Mouse (Mus musculus): ENCODE data around the gene Ptpre. TPM values are rescaled to one million over a fixed set of nuclear protein-coding genes. Genes with fewer than 3 reads are reported as not detected.

Gene Ptpre
- polyA plus RNA-seq, 2 experiments = 1.8 to 1.9 TPM

DNA sequence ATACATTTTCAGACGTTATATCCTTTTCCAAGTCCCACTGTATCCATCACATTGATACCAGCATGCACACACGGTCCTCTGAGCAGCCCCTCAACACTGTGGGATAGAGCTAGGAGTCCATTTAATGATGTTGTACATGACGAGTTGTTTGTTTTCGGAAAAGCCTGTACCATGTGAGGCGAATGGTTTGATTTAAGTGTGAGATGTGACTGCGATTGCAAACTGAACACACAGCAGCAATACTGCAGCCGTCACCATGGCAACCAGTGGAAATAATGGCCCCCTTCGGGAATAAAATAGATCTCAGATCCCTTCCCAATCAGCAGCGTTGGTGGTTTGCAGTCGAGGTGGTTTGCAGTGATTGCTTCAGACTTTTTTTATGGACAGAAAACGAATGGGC lies 80.5 kb downstream of the Ptpre start:
- Histone ChIP-seq H3K9me3 (ENCODE audit: control insufficient read depth, low read length) (no peaks in the 10 kb centered on the region), H3K36me3 (replicated peaks; ENCODE audit: control insufficient read depth, insufficient read depth, low read depth) (no peaks in the 10 kb centered on the region), H3K27ac (no peak overlapping the region), H3K4me1 (replicated peaks; ENCODE audit: control insufficient read depth in 2 of 2, insufficient read depth in 2 of 2, low read length in 1 of 2) (no peaks in the 10 kb centered on the region), H3K4me3 (ENCODE audit: insufficient read depth in 1 of 2, low read depth in 2 of 2, low read length in 2 of 2) (no peak overlapping the region), H3K4me2 (ENCODE audit: low read depth) (no peak overlapping the region), H3K9ac (replicated peaks) (no peak overlapping the region), H3K27me3 (ENCODE audit: control insufficient read depth, insufficient read depth, low read length) (no peaks in the 10 kb centered on the region)
- ATAC-seq (ENCODE audit: insufficient read depth) = no peak
- 71% methylated on average over 11 of the region's 11 CpGs for WGBS (ENCODE audit: insufficient replicate concordance)
- no peak for DNase-seq (ENCODE audit: low read depth in 3 of 3, low spot score in 3 of 3)
- no peak for TF ChIP-seq CTCF (IDR thresholded peaks at IDR 0.05; ENCODE audit: low read depth)
- TF ChIP-seq EP300 (IDR thresholded peaks at IDR 0.05; ENCODE audit: low read depth) = no peak

DNA sequence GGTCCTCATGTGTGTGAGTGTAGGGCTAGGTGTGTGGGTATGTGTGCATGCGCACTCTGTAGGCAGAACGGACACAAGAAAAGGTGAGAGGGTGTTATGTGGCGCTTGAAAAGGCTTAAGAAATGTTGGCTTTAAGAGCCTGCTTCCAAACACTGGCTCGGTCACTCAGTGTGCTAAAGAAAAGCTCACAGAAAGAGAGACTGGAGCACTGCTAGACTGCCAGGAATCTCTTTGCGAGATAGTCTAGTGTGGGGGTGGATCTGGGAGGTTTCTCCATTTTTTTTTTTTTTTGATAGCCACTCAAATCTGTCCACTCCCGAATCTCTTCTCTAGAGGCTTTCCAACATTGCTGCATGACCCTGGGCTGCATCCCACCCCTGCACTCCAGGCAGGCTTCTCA lies 84.4 kb downstream of the Ptpre start:
- H3K9me3 ChIP-seq (ENCODE audit: control insufficient read depth, low read length) = no peaks in the 10 kb centered on the region
- H3K36me3 ChIP-seq (replicated peaks; ENCODE audit: control insufficient read depth, insufficient read depth, low read depth) = no peaks in the 10 kb centered on the region
- no peak for DNase-seq (ENCODE audit: low read depth in 3 of 3, low spot score in 3 of 3)
- H3K4me1 ChIP-seq (replicated peaks; ENCODE audit: control insufficient read depth in 2 of 2, insufficient read depth in 2 of 2, low read length in 1 of 2) = no peaks in the 10 kb centered on the region
- H3K9ac ChIP-seq (replicated peaks) = no peak overlapping the region
- no peak for ATAC-seq (ENCODE audit: insufficient read depth)
- no peak overlapping the region for H3K4me3 ChIP-seq (ENCODE audit: insufficient read depth in 1 of 2, low read depth in 2 of 2, low read length in 2 of 2)
- H3K27ac ChIP-seq = no peak overlapping the region
- H3K27me3 ChIP-seq (ENCODE audit: control insufficient read depth, insufficient read depth, low read length) = no peaks in the 10 kb centered on the region
- no peak for TF ChIP-seq EP300 (IDR thresholded peaks at IDR 0.05; ENCODE audit: low read depth)
- no peak for TF ChIP-seq CTCF (IDR thresholded peaks at IDR 0.05; ENCODE audit: low read depth)
- H3K4me2 ChIP-seq (ENCODE audit: low read depth) = no peak overlapping the region
- 65% methylated on average over 6 of the region's 6 CpGs for WGBS (ENCODE audit: insufficient replicate concordance)

DNA sequence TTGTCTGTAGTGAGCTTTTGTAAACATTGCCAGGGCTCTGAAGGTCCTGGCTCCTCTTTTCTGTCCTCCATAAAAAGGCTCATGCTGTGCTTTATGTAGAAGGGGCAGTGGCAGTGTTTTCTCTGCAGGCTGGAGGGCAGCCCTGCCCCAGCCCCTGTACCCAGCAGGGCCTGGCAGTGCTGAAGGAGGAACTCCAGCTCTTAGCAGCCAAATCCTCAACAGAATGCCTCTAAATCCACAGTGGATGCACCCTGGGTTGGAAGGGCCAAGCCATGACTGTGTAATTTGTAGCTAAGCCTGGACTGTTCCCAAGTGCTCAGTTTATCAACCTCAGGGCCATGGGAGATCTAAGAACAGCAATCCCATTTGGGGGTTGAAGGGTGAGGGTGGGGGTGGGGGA lies 85.0 kb downstream of the Ptpre start:
- no peaks in the 10 kb centered on the region for H3K4me1 ChIP-seq (replicated peaks; ENCODE audit: control insufficient read depth in 2 of 2, insufficient read depth in 2 of 2, low read length in 1 of 2)
- no peak overlapping the region for H3K4me2 ChIP-seq (ENCODE audit: low read depth)
- ATAC-seq (ENCODE audit: insufficient read depth) (no peak), DNase-seq (ENCODE audit: low read depth in 3 of 3, low spot score in 3 of 3) (no peak)
- H3K27me3 ChIP-seq (ENCODE audit: control insufficient read depth, insufficient read depth, low read length) = no peaks in the 10 kb centered on the region
- H3K9ac ChIP-seq (replicated peaks) = no peak overlapping the region
- H3K36me3 ChIP-seq (replicated peaks; ENCODE audit: control insufficient read depth, insufficient read depth, low read depth) = no peaks in the 10 kb centered on the region
- H3K27ac ChIP-seq = no peak overlapping the region
- H3K4me3 ChIP-seq (ENCODE audit: insufficient read depth in 1 of 2, low read depth in 2 of 2, low read length in 2 of 2) = no peak overlapping the region
- no peak for TF ChIP-seq EP300 (IDR thresholded peaks at IDR 0.05; ENCODE audit: low read depth)
- H3K9me3 ChIP-seq (ENCODE audit: control insufficient read depth, low read length) = no peaks in the 10 kb centered on the region

DNA sequence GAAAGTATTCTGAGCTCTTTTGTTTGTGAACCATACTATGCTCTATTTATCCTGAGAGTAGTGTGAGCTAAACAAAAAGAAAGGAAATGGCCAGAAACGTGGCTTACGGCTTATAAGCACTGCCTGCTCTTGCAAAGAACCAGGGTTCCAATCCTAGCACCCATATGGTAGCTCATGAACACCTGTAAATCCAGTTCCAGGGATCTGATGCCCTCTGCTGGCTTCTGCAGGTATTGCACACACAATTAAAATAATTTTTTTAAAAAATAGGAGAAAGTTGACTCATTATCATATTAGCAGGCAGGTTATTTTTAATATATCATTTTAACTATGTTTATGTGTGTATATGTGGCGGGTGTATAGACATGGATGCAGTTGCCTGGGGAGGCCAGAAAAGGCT lies 87.6 kb downstream of the Ptpre start:
- ATAC-seq (ENCODE audit: insufficient read depth) (no peak), DNase-seq (ENCODE audit: low read depth in 3 of 3, low spot score in 3 of 3) (no peak)
- TF ChIP-seq CTCF (IDR thresholded peaks at IDR 0.05; ENCODE audit: low read depth) = peak; percentile 72
- no peak for TF ChIP-seq EP300 (IDR thresholded peaks at IDR 0.05; ENCODE audit: low read depth)
- H3K27ac ChIP-seq = no peak overlapping the region
- 48% methylated on average over 3 of the region's 3 CpGs for WGBS (ENCODE audit: insufficient replicate concordance)
- no peaks in the 10 kb centered on the region for H3K27me3 ChIP-seq (ENCODE audit: control insufficient read depth, insufficient read depth, low read length)
- H3K9ac ChIP-seq (replicated peaks) = no peak overlapping the region
- no peak overlapping the region for H3K4me2 ChIP-seq (ENCODE audit: low read depth)
- no peaks in the 10 kb centered on the region for H3K36me3 ChIP-seq (replicated peaks; ENCODE audit: control insufficient read depth, insufficient read depth, low read depth)
- no peak overlapping the region for H3K4me3 ChIP-seq (ENCODE audit: insufficient read depth in 1 of 2, low read depth in 2 of 2, low read length in 2 of 2)
- no peaks in the 10 kb centered on the region for H3K9me3 ChIP-seq (ENCODE audit: control insufficient read depth, low read length)
- H3K4me1 ChIP-seq (replicated peaks; ENCODE audit: control insufficient read depth in 2 of 2, insufficient read depth in 2 of 2, low read length in 1 of 2) = no peaks in the 10 kb centered on the region

DNA sequence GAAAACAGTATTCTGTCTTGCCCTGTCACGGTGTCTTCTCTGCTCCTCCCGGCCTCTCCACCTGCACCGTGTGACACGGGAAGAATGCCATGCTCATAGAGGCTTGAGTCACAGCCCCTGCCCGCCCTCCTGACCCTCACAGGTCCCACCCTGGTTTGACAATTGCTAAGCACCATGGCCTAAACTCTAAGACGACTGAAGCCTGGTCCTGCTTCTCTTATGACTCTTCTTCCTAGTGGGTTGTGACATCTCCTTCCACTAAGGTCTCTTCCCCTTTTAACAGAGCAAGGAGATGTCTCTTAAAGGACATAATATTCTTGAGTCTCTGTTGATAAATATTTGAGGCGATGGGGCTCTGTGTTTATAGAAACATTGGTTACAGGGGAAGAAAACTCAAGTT lies 91.1 kb downstream of the Ptpre start:
- H3K27me3 ChIP-seq (ENCODE audit: control insufficient read depth, insufficient read depth, low read length) = no peaks in the 10 kb centered on the region

DNA sequence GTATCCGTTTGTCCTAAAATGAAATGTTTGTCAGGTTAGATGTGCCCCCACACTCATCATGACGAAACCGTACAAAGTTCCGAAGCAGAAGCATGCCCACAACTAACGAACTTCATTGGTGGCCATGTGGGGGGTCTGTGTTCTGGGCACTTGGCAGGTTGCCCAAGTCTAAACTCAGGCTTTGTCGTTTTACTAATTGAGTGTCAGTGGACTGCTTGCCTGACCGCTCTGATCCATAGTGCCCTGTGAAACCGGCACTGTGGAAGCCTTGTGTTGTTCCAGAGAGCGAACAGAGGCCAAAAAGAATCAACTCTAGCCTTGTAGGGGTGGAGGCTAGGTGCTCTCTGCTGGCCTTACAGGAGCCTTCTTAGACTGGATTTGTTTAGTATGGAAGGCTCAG lies 91.7 kb downstream of the Ptpre start:
- WGBS (ENCODE audit: insufficient replicate concordance) = 74% methylated on average over 9 of the region's 9 CpGs
- Histone ChIP-seq H3K27me3 (ENCODE audit: control insufficient read depth, insufficient read depth, low read length) (no peaks in the 10 kb centered on the region), H3K9me3 (ENCODE audit: control insufficient read depth, low read length) (no peaks in the 10 kb centered on the region), H3K4me1 (replicated peaks; ENCODE audit: control insufficient read depth in 2 of 2, insufficient read depth in 2 of 2, low read length in 1 of 2) (no peaks in the 10 kb centered on the region), H3K4me3 (ENCODE audit: insufficient read depth in 1 of 2, low read depth in 2 of 2, low read length in 2 of 2) (no peak overlapping the region), H3K27ac (no peak overlapping the region), H3K4me2 (ENCODE audit: low read depth) (no peak overlapping the region), H3K36me3 (replicated peaks; ENCODE audit: control insufficient read depth, insufficient read depth, low read depth) (no peaks in the 10 kb centered on the region), H3K9ac (replicated peaks) (no peak overlapping the region)
- DNase-seq (ENCODE audit: low read depth in 3 of 3, low spot score in 3 of 3) (no peak), ATAC-seq (ENCODE audit: insufficient read depth) (no peak)
- TF ChIP-seq EP300 (IDR thresholded peaks at IDR 0.05; ENCODE audit: low read depth) (no peak), CTCF (IDR thresholded peaks at IDR 0.05; ENCODE audit: low read depth) (no peak)

More for the DNA sequence above, 91.1 kb downstream of the Ptpre start:
- TF ChIP-seq CTCF (IDR thresholded peaks at IDR 0.05; ENCODE audit: low read depth) (no peak), EP300 (IDR thresholded peaks at IDR 0.05; ENCODE audit: low read depth) (no peak)
- H3K36me3 ChIP-seq (replicated peaks; ENCODE audit: control insufficient read depth, insufficient read depth, low read depth) = no peaks in the 10 kb centered on the region
- H3K4me1 ChIP-seq (replicated peaks; ENCODE audit: control insufficient read depth in 2 of 2, insufficient read depth in 2 of 2, low read length in 1 of 2) = no peaks in the 10 kb centered on the region
- no peak for ATAC-seq (ENCODE audit: insufficient read depth)
- WGBS (ENCODE audit: insufficient replicate concordance) = 64% methylated on average over 7 of the region's 7 CpGs
- no peak overlapping the region for H3K27ac ChIP-seq
- no peaks in the 10 kb centered on the region for H3K9me3 ChIP-seq (ENCODE audit: control insufficient read depth, low read length)
- DNase-seq (ENCODE audit: low read depth in 3 of 3, low spot score in 3 of 3) = no peak
- H3K4me2 ChIP-seq (ENCODE audit: low read depth) = no peak overlapping the region
- H3K9ac ChIP-seq (replicated peaks) = no peak overlapping the region
- H3K4me3 ChIP-seq (ENCODE audit: insufficient read depth in 1 of 2, low read depth in 2 of 2, low read length in 2 of 2) = no peak overlapping the region

Measured in liver, embryonic 14.5 days (tissue).